Mouse (Mus musculus) limb, embryonic 15.5 days (tissue): ENCODE measurements around the gene Ppp1r9b. TPM values are rescaled to one million over a fixed set of nuclear protein-coding genes. Genes with fewer than 3 reads are reported as not detected.
A peak's percentile ranks its signal among the peaks of the same experiment; 100 is the strongest.

ENCODE experiments used
- ATAC-seq: fragments of 200-750 bp; cut with Nextera tagmentation; 2 replicates; pipeline ENCODE4 v1.8.0; 2017; ENCODE audit warnings: low read depth, moderate TSS enrichment; ENCODE audit not compliant: insufficient number of reproducible peaks, low FRiP score, low TSS enrichment
- H3K27ac ChIP-seq: fragments of 300-500 bp; sonication (generic); 2 replicates; pipeline ENCODE4 v1.5.1; 2015; ENCODE audit warnings: moderate library complexity, mild to moderate bottlenecking, inconsistent platforms
- H3K27me3 ChIP-seq: fragments of 300-500 bp; sonication (generic); 2 replicates; pipeline ENCODE4 v1.6.1; 2015; ENCODE audit warnings: inconsistent platforms
- H3K36me3 ChIP-seq: fragments of 300-500 bp; sonication (generic); 2 replicates; pipeline ENCODE4 v1.6.1; 2015; ENCODE audit warnings: inconsistent platforms
- H3K4me1 ChIP-seq: fragments of 300-500 bp; sonication (generic); 2 replicates; pipeline ENCODE4 v1.6.1; 2015; ENCODE audit warnings: inconsistent platforms
- H3K4me2 ChIP-seq: fragments of 300-500 bp; sonication (generic); 2 replicates; pipeline ENCODE4 v1.6.1; 2015; ENCODE audit warnings: mild to moderate bottlenecking, inconsistent platforms
- H3K4me3 ChIP-seq: fragments of 300-500 bp; sonication (generic); 2 replicates; pipeline ENCODE4 v1.5.1; 2015; ENCODE audit warnings: mild to moderate bottlenecking, inconsistent platforms
- H3K9ac ChIP-seq: fragments of 300-500 bp; sonication (generic); 2 replicates; pipeline ENCODE4 v1.6.1; 2015; ENCODE audit warnings: inconsistent platforms
- H3K9me3 ChIP-seq: fragments of 300-500 bp; sonication (generic); 2 replicates; pipeline ENCODE4 v1.6.1; 2016; ENCODE audit warnings: inconsistent platforms
- WGBS: fragments of 180-500 bp; shearing (Covaris S2); methylation state at CpG from one replicate; pipeline ENCODE4 v1.1.7; 2015; 5-methylcytosine and 5-hydroxymethylcytosine counted together
- polyA plus RNA-seq: library from polyadenylated mRNA; unstranded; fragments of >200 nt; fragmentation: Nextera tagmentation; extraction: Ambion mirVana; gene quantifications from 2 replicates; pipeline ENCODE4 v1.2.1, GENCODE M21; 2015

Ppp1r9b gene
- polyA plus RNA-seq, 1 experiment from 2014 or later = 9.7 TPM

GRCm38 (mm10) chr11:95042096-95042495 lies 51.3 kb downstream of the Ppp1r9b start:
- Histone ChIP-seq H3K4me3 (peak overlapping the region; percentile 82), H3K27me3 (no peaks in the 10 kb centered on the region), H3K4me2 (peak overlapping the region; percentile 82), H3K27ac (peak overlapping the region; percentile 67; the same call in 1 of the 2 replicates), H3K36me3 (peaks cover 19% of the 10 kb centered on the region), H3K9ac (no peak overlapping the region), H3K9me3 (no peaks in the 10 kb centered on the region), H3K4me1 (peaks cover 26% of the 10 kb centered on the region)
- WGBS = 1% methylated on average over 11 of the region's 11 CpGs
- ATAC-seq = no peak

GRCm38 (mm10) chr11:95043060-95043459 lies 52.2 kb downstream of the Ppp1r9b start:
- H3K9me3 ChIP-seq = no peaks in the 10 kb centered on the region
- H3K36me3 ChIP-seq = peaks cover 10% of the 10 kb centered on the region
- no peaks in the 10 kb centered on the region for H3K27me3 ChIP-seq
- 89% methylated on average over 4 of the region's 4 CpGs for WGBS
- H3K27ac ChIP-seq = no peak overlapping the region
- no peak overlapping the region for H3K4me3 ChIP-seq
- no peak for ATAC-seq
- peaks cover 26% of the 10 kb centered on the region for H3K4me1 ChIP-seq
- H3K9ac ChIP-seq = no peak overlapping the region
- no peak overlapping the region for H3K4me2 ChIP-seq

DNA sequence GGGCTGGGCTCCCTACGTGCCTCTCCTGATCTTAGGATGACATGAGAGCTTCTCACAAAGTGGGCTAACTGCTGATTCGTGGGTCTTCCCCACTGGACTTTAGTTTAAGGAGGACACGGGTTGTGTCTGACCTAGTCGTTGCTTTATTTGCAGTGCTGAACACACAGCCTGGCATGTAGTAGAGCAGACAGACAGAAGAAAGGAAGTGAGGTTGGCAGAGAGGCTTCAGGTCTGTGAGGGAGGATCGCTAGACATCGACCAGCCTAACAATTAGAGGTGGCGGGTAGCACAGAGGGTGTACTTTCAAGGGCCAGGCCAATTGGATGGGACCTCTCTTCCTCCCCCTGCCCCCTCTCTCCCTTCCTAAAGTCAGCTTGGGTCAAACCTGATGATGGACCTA lies 52.8 kb downstream of the Ppp1r9b start:
- H3K4me2 ChIP-seq = no peak overlapping the region
- no peak for ATAC-seq
- peaks cover 5% of the 10 kb centered on the region for H3K36me3 ChIP-seq
- no peak overlapping the region for H3K4me3 ChIP-seq
- H3K9me3 ChIP-seq = no peaks in the 10 kb centered on the region
- H3K27ac ChIP-seq = no peak overlapping the region
- no peaks in the 10 kb centered on the region for H3K27me3 ChIP-seq
- peaks cover 26% of the 10 kb centered on the region for H3K4me1 ChIP-seq
- H3K9ac ChIP-seq = no peak overlapping the region
- 42% methylated on average over 7 of the region's 7 CpGs for WGBS

DNA sequence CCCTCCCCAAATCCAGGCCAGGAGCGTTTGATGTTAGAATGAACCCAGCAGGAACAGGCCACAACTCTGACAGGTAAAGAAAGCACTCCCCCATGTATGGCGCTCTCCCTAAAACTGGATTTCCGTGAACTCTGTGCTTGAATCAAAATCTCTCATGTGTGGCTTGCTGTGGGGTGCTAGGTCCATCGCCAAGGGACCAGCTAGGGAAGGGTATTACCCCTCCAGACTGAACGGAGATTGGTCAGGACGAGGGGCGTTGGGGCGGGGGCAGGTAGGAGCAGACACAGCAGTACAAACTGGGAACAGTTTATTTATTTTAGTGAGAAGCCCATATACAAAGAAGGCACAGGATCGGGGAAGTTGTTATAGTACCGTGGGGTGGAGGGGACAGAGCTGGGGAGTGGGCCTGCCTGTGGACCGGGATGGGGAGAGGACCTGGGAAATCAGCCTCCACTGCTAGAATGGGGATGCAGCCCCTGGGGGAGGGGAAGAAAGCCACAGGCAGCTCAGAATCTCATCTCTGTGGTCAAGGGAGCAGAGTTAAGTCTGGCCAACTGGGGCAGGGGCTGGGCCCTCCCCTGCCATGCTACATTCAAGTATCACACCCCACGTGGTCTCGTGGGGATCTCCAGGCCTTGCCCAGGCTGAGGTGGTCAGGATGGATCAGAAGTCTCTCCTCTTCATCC lies 53.5 kb downstream of the Ppp1r9b start:
- Histone ChIP-seq H3K4me1 (peaks cover 26% of the 10 kb centered on the region), H3K27me3 (no peaks in the 10 kb centered on the region), H3K4me2 (no peak overlapping the region), H3K36me3 (no peaks in the 10 kb centered on the region), H3K9me3 (no peaks in the 10 kb centered on the region), H3K9ac (no peak overlapping the region), H3K4me3 (no peak overlapping the region), H3K27ac (no peak overlapping the region)
- WGBS = 53% methylated on average over 13 of the region's 13 CpGs
- ATAC-seq = no peak

DNA sequence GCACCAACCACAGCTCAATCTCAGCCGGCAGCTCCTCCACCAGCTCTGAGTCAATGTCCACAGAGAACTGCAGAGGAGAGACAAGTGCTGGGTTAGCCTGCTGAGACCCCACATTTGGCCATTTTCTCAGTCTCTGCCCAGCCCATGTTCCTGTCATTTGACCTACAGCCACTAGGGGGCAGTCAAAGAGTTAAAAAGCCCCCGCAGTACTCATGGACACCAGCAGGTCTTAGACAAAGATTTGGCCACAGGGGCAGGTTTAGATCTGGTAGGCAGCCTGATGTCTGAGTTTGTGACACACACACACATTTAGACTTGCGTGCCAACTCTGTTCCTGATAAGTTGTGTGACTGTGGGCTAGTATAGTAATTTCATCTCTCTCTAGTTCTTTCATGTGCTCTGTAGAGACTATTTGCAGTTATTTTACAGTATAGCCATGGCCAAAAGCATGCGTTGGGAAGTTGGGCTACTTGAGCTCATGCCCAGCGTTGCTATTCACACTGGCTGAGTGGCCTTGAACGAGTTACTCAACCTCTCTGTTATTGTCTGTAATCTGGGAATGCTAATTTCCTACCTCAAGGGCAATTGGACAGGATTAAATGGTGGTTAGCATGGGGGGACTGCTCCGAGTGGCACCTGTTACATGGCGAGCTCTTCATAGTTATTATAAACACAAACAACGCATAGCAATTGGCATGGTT lies 56.3 kb downstream of the Ppp1r9b start:
- ATAC-seq = no peak
- 57% methylated on average over 9 of the region's 9 CpGs for WGBS
- Histone ChIP-seq H3K9me3 (no peaks in the 10 kb centered on the region), H3K9ac (no peak overlapping the region), H3K27me3 (no peaks in the 10 kb centered on the region), H3K27ac (no peak overlapping the region), H3K4me1 (peaks cover 8% of the 10 kb centered on the region; the same call in 1 of the 2 replicates), H3K36me3 (no peaks in the 10 kb centered on the region; the same call in 1 of the 2 replicates), H3K4me3 (no peak overlapping the region), H3K4me2 (no peak overlapping the region)

GRCm38 (mm10) chr11:95053062-95053461 lies 62.2 kb downstream of the Ppp1r9b start:
- H3K36me3 ChIP-seq = peaks cover 2% of the 10 kb centered on the region; the same call in 1 of the 2 replicates
- no peak for ATAC-seq
- WGBS = 63% methylated on average over 9 of the region's 9 CpGs
- H3K27ac ChIP-seq = no peak overlapping the region
- no peaks in the 10 kb centered on the region for H3K27me3 ChIP-seq
- H3K4me3 ChIP-seq = no peak overlapping the region
- no peak overlapping the region for H3K4me2 ChIP-seq
- H3K4me1 ChIP-seq = peaks cover 4% of the 10 kb centered on the region
- no peaks in the 10 kb centered on the region for H3K9me3 ChIP-seq
- no peak overlapping the region for H3K9ac ChIP-seq

Other genes with a start within 250 kb of the Ppp1r9b start
- gene Cdc34b, start 249.3 kb upstream of the Ppp1r9b start, polyA plus RNA-seq = not detected in 2 replicates
- gene Tmem92, start 208.3 kb upstream of the Ppp1r9b start, polyA plus RNA-seq = not detected in 2 replicates
- 4,882 and 5,832 TPM in 2 replicates for gene Col1a1, start 54.8 kb upstream of the Ppp1r9b start, polyA plus RNA-seq
- 0.42 TPM in 1 of 2 replicates, not detected in the other for gene Hils1, start 23.4 kb upstream of the Ppp1r9b start, polyA plus RNA-seq
- gene Sgca, start 14.7 kb upstream of the Ppp1r9b start, polyA plus RNA-seq = 7.5 and 18.9 TPM in 2 replicates
- gene Samd14, start 18.8 kb downstream of the Ppp1r9b start, polyA plus RNA-seq = 21.4 and 25.1 TPM in 2 replicates
- gene Pdk2, start 50.3 kb downstream of the Ppp1r9b start, polyA plus RNA-seq = 33.4 and 42.9 TPM in 2 replicates
- gene Itga3, start 85.8 kb downstream of the Ppp1r9b start, polyA plus RNA-seq = 8.9 and 9.5 TPM in 2 replicates
- 17.7 and 20.9 TPM in 2 replicates for gene Dlx3, start 129.1 kb downstream of the Ppp1r9b start, polyA plus RNA-seq
- 3.3 and 4.4 TPM in 2 replicates for gene Dlx4, start 155.2 kb downstream of the Ppp1r9b start, polyA plus RNA-seq